Mouse (Mus musculus) limb, embryonic 12.5 days (tissue): ENCODE data around the gene Slc9a3r1. TPM values are rescaled to one million over a fixed set of nuclear protein-coding genes. Genes with fewer than 3 reads are reported as not detected.

Experiments used
- ATAC-seq: fragments of 200-750 bp; cut with Nextera tagmentation; 2 replicates; pipeline ENCODE4 v1.8.0; 2017; ENCODE audit warnings: low read depth, moderate TSS enrichment; ENCODE audit not compliant: insufficient number of reproducible peaks, insufficient read depth, low FRiP score, low TSS enrichment
- H3K27ac ChIP-seq: fragments of 300-500 bp; sonication (generic); 2 replicates; pipeline ENCODE4 v1.5.1; 2016; ENCODE audit warnings: mild to moderate bottlenecking, moderate library complexity
- H3K27me3 ChIP-seq: fragments of 300-500 bp; sonication (generic); 2 replicates; pipeline ENCODE4 v1.6.1; 2016; ENCODE audit warnings: mild to moderate bottlenecking, moderate library complexity
- H3K36me3 ChIP-seq: fragments of 300-500 bp; sonication (generic); 2 replicates; pipeline ENCODE4 v1.6.1; 2016; ENCODE audit warnings: mild to moderate bottlenecking, moderate library complexity
- H3K4me1 ChIP-seq: fragments of 300-500 bp; sonication (generic); replicated peaks from 2 replicates; pipeline ENCODE4 v1.6.1; 2016
- H3K4me2 ChIP-seq: fragments of 300-500 bp; sonication (generic); 2 replicates; pipeline ENCODE4 v1.6.1; 2016; ENCODE audit warnings: mild to moderate bottlenecking, moderate library complexity
- H3K4me3 ChIP-seq: fragments of 300-500 bp; sonication (generic); replicated peaks from 2 replicates; pipeline ENCODE4 v1.5.1; 2016; ENCODE audit warnings: mild to moderate bottlenecking
- H3K9ac ChIP-seq: fragments of 300-500 bp; sonication (generic); replicated peaks from 2 replicates; pipeline ENCODE4 v1.6.1; 2016; ENCODE audit warnings: mild to moderate bottlenecking, moderate library complexity
- H3K9me3 ChIP-seq: fragments of 300-500 bp; sonication (generic); 2 replicates; pipeline ENCODE4 v1.6.1; 2016; ENCODE audit warnings: mild to moderate bottlenecking, moderate library complexity
- WGBS: fragments of 180-500 bp; shearing (Covaris S2); methylation state at CpG from one replicate; pipeline ENCODE4 v1.1.7; 2016; 5-methylcytosine and 5-hydroxymethylcytosine counted together
- polyA plus RNA-seq: library from polyadenylated mRNA; unstranded; fragments of >200 nt; fragmentation: Nextera tagmentation; extraction: Ambion mirVana; gene quantifications from 2 replicates; pipeline ENCODE4 v1.2.1, GENCODE M21; 2016

Gene Slc9a3r1
- polyA plus RNA-seq, 1 experiment from 2014 or later = 23.9 TPM

DNA sequence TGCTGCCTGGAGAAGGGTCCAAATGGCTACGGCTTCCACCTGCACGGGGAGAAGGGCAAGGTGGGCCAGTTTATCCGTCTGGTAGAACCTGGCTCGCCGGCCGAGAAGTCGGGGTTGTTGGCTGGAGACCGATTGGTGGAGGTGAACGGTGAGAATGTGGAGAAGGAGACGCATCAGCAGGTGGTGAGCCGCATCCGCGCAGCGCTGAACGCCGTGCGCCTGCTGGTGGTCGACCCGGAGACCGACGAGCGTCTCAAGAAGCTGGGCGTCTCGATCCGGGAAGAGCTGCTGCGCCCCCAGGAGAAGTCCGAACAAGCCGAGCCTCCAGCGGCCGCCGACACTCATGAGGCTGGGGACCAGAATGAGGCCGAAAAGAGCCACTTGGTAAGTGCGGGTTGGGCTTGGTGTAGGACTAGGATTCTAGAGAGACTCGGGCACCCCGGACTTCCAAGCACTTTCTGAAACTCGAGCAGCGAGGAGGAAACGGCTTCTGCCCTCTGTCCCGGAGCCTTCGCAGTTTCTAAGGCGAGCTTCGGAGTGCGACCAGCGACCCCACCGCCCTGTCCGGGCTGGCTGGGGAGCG lies 518 bp downstream of the Slc9a3r1 start:
- H3K4me3 ChIP-seq = peak overlapping the region; percentile 59
- WGBS = under 1% methylated on average over 47 of the region's 47 CpGs
- H3K9ac ChIP-seq = peak overlapping the region; percentile 50
- H3K9me3 ChIP-seq = no peaks in the 10 kb centered on the region
- H3K27ac ChIP-seq = no peak overlapping the region
- H3K4me2 ChIP-seq = peak overlapping the region; percentile 95
- H3K4me1 ChIP-seq = peaks cover 34% of the 10 kb centered on the region
- H3K27me3 ChIP-seq = peaks cover 47% of the 10 kb centered on the region
- H3K36me3 ChIP-seq = no peaks in the 10 kb centered on the region
- 0 out of 2 replicates have a peak, but pooled peaks have one; percentile 19 for ATAC-seq

DNA sequence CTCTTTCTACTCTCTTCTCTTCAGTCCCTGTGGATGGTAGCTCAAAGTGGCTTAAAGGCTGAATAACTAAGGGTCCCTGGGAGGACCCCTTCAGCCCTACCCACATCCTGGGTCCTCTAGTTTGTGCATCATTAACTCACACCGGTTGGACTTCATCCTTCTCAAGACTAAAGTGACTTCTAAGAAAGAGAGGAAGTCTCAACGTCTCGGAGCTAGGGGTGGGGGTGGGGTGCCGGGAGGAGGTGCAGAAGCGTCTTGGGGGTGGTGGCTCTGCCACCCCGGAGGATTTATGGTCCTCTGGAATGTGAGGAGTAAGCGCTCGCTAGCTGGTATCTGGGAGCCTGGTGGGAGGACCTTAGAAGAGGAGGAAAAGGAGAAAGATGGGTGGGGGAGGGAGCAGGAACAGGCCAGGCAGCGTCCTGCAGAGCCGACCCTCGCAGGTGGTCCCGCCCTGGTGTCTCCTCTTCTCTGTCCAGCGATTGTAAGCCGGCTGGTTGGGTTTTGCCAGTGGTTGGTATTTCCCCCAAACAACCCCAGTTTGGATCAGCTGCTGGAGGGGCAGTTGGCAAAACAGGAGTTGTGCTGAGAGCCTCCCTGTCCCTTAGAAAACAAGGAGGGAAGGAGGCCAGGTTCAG lies 1.3 kb downstream of the Slc9a3r1 start:
- Histone ChIP-seq H3K27me3 (peaks cover 47% of the 10 kb centered on the region), H3K4me1 (peaks cover 34% of the 10 kb centered on the region), H3K4me3 (peak overlapping the region; percentile 59), H3K9me3 (no peaks in the 10 kb centered on the region), H3K27ac (no peak overlapping the region), H3K4me2 (peak overlapping the region; percentile 95), H3K36me3 (no peaks in the 10 kb centered on the region), H3K9ac (peak overlapping the region; percentile 50)
- no peak for ATAC-seq
- under 1% methylated on average over 14 of the region's 14 CpGs for WGBS

DNA sequence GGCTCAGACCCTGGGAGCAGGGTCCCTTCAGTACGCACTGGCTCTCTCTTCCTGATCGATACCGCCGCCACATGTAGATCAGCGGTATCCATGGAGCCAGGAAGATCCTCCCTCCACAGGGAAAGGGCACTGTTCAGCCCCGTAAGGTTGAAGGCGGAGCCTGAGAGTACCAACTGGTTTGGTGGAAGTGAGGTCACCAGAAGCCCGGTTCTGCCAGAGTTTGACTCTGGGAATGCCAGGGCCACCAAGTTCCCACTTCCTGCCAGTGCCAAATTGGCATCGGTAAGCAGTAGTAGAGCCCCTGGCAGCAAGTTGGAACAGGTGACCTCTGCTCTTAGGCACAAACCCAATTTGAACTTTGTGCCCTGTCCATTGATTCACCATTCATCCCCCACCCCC lies 1.8 kb downstream of the Slc9a3r1 start:
- peaks cover 47% of the 10 kb centered on the region for H3K27me3 ChIP-seq
- H3K4me3 ChIP-seq = peak overlapping the region; percentile 59
- peak overlapping the region; percentile 95 for H3K4me2 ChIP-seq
- H3K9me3 ChIP-seq = no peaks in the 10 kb centered on the region
- no peak overlapping the region for H3K9ac ChIP-seq
- H3K36me3 ChIP-seq = no peaks in the 10 kb centered on the region
- WGBS = 4% methylated on average over 9 of the region's 9 CpGs
- no peak overlapping the region for H3K27ac ChIP-seq
- ATAC-seq = no peak
- H3K4me1 ChIP-seq = peaks cover 34% of the 10 kb centered on the region

DNA sequence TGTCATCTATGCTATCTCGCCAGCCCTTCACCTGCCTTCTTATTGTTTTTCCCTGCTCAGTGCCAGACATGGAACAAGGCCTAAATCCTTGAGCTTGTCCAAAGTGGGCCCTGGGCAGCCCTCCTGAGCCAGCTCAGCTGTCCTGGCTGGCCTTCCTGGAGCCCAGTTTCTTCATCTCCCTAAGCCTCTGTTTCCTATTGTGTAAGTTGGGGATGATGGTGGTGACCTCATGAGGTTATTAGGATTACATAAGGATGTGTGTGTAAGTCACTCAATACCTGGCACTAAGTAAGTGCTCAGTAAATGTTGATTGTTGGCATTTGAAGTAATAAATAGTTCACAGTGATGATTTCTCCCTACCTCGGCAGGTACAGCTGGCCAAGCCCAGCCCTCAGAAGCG lies 3.6 kb downstream of the Slc9a3r1 start:
- no peak overlapping the region for H3K4me2 ChIP-seq
- H3K4me3 ChIP-seq = no peak overlapping the region

DNA sequence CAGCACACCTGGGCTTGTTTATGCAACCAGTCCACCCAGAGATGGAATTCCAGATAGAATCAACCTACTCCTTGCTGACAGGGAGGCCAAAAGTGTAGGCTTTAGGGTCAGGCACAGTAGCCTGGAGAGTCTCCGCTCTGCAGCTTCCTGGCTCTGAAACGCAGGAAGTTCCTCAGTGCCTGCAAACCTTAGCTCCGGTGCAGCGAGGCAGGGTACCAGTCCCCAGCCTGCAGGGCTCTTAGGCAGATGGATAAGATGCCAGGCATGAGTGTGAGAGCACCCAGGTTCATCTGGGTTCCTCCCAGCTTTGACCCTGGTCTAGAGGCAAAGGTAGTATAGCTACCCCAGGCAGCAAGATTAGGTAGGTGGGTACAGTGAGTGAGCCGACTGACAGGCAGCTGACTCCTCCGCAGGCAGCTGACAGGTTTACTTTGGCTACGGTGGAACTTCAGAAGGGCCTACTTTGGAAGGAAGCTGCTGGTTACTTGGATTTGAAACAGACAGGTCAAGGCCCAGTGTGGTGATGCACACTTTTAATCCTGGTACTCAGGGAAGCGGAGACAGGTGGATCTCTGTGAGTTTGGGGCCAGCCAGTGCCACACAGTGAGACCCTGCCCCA lies 4.6 kb downstream of the Slc9a3r1 start:
- no peak overlapping the region for H3K9ac ChIP-seq
- H3K4me1 ChIP-seq = peaks cover 48% of the 10 kb centered on the region
- no peaks in the 10 kb centered on the region for H3K9me3 ChIP-seq
- H3K4me3 ChIP-seq = no peak overlapping the region
- WGBS = 85% methylated on average over 8 of the region's 8 CpGs
- ATAC-seq = no peak
- H3K4me2 ChIP-seq = no peak overlapping the region
- H3K27me3 ChIP-seq = peaks cover 43% of the 10 kb centered on the region
- H3K27ac ChIP-seq = no peak overlapping the region
- no peaks in the 10 kb centered on the region for H3K36me3 ChIP-seq

More for the DNA sequence above, 3.6 kb downstream of the Slc9a3r1 start:
- Histone ChIP-seq H3K27me3 (peaks cover 39% of the 10 kb centered on the region), H3K27ac (no peak overlapping the region), H3K36me3 (no peaks in the 10 kb centered on the region), H3K9ac (no peak overlapping the region), H3K9me3 (no peaks in the 10 kb centered on the region), H3K4me1 (peaks cover 44% of the 10 kb centered on the region)
- 70% methylated on average over 3 of the region's 3 CpGs for WGBS
- no peak for ATAC-seq

DNA sequence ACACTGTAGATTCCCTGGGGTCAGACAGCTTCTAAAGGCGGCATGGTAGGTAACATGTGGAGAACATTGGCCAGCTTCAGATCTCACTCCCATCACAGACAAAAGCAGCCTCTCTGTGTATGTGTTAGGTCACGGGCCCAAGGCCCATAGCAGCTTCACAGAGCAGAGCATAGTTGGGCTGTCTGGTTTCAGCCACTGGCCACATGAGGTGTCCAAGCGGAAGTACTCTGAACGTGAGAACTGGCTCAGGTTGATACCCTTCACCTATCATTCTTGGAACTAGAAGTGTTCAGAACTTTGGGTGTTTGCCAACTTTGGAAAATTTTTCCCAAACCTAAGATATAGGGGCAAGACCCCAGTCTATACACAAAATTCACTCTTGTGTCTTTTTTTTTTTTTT lies 6.3 kb downstream of the Slc9a3r1 start:
- H3K9ac ChIP-seq = no peak overlapping the region
- peaks cover 44% of the 10 kb centered on the region for H3K27me3 ChIP-seq
- H3K27ac ChIP-seq = no peak overlapping the region
- H3K4me3 ChIP-seq = no peak overlapping the region
- H3K4me2 ChIP-seq = no peak overlapping the region
- no peak for ATAC-seq
- no peaks in the 10 kb centered on the region for H3K36me3 ChIP-seq
- peaks cover 50% of the 10 kb centered on the region for H3K4me1 ChIP-seq
- WGBS = 91% methylated on average over 4 of the region's 4 CpGs
- H3K9me3 ChIP-seq = no peaks in the 10 kb centered on the region

DNA sequence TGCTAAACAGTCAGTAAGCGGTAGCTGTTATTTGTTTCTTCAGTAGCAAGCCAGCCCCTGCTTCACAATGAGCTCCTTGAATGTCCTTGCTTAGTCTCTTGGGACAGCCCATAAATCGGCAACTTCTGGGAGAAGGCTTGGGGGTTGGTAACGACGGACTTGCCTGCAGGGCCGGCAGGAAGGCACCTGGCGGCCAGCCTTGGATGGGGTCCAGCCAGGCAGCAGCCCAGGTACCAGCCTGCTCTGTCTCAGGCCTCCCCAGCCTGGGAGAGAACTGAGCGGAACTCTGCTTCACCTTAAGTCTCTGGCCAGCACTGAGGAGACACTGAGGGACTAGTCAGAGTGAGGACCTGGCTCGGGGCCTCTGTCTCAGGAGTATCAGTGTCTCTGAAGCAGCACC lies 8.0 kb downstream of the Slc9a3r1 start:
- Histone ChIP-seq H3K36me3 (no peaks in the 10 kb centered on the region), H3K27ac (peak overlapping the region; percentile 50; the same call in 1 of the 2 replicates), H3K27me3 (peaks cover 38% of the 10 kb centered on the region), H3K9me3 (no peaks in the 10 kb centered on the region), H3K4me3 (no peak overlapping the region), H3K4me1 (peaks cover 56% of the 10 kb centered on the region), H3K4me2 (no peak overlapping the region; the same call in 1 of the 2 replicates), H3K9ac (no peak overlapping the region)
- ATAC-seq = no peak
- 16% methylated on average over 8 of the region's 8 CpGs for WGBS

DNA sequence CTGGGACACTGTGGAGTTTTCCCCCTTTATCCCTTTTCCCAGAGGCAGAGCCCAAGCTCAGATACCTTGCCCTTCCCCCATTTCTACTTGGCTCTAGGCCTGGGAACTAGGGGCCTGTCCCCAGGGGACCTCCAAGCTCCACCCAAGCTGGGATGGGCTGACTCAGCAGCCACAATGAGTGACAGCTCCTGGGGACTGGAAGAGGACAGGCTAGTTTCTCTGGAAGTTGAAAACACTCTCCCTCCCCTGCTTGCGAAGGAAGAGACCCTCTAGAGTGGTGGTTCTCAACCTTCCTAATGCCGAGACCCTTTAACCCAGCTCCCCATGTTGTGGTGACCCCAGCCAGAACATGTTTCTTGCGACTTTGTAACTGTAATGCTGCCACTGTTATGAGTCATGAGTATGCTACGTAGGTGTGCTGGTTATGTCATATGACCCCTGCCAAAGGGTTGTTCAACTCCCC lies 9.7 kb downstream of the Slc9a3r1 start:
- peaks cover 71% of the 10 kb centered on the region for H3K4me1 ChIP-seq
- no peak overlapping the region for H3K4me2 ChIP-seq
- H3K4me3 ChIP-seq = no peak overlapping the region
- H3K27ac ChIP-seq = no peak overlapping the region
- no peaks in the 10 kb centered on the region for H3K36me3 ChIP-seq
- H3K9me3 ChIP-seq = no peaks in the 10 kb centered on the region
- no peak overlapping the region for H3K9ac ChIP-seq
- WGBS = 43% methylated on average over 4 of the region's 4 CpGs
- H3K27me3 ChIP-seq = peaks cover 32% of the 10 kb centered on the region
- no peak for ATAC-seq

DNA sequence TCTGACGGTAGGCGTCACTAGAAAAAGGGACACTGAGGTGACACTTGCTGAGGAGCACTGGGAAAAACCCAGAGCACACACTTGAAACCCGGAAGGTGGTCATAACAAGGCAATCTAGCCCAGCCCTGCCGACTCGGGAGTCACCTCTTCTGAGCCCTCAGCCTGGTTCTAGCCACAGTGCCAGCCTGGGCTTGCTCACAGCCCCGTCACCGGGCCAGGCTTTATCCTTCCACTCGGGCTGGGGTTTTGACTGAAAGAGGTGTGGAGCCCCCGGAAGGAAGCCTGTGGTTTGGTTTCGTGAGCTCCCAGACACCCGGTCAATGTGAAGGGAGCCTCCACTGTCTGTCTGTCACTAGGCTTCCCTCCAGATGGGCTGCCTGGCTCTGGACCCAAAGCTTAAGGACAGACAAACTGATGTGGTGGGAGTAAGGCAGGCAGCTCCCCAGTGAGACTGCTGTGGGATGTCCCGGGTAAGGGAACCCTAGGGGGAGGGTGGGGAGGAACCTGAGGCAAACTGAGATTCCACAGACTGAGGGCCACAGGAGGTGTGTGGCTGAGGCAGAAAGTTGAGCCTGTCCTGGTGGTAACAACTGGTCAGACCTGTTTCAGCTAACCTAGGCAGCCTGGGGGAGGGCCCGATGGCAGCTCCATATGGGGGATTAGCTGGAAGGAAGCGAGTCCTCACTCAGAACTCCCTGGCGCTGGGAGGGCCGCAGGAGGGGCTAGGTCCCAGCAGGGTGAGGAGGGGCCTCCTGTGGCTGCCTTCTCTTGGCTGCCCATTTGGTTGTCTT lies 10.6 kb downstream of the Slc9a3r1 start:
- ATAC-seq = no peak
- peaks cover 32% of the 10 kb centered on the region for H3K27me3 ChIP-seq
- H3K27ac ChIP-seq = 0 out of 2 replicates have a peak overlapping the region, but pooled peaks have one; percentile 1
- no peak overlapping the region for H3K4me3 ChIP-seq
- 9% methylated on average over 16 of the region's 16 CpGs for WGBS
- no peak overlapping the region; the same call in 1 of the 2 replicates for H3K9ac ChIP-seq
- H3K4me2 ChIP-seq = peak overlapping the region; percentile 31; the same call in 1 of the 2 replicates
- peaks cover 77% of the 10 kb centered on the region for H3K4me1 ChIP-seq
- H3K36me3 ChIP-seq = no peaks in the 10 kb centered on the region
- no peaks in the 10 kb centered on the region for H3K9me3 ChIP-seq

DNA sequence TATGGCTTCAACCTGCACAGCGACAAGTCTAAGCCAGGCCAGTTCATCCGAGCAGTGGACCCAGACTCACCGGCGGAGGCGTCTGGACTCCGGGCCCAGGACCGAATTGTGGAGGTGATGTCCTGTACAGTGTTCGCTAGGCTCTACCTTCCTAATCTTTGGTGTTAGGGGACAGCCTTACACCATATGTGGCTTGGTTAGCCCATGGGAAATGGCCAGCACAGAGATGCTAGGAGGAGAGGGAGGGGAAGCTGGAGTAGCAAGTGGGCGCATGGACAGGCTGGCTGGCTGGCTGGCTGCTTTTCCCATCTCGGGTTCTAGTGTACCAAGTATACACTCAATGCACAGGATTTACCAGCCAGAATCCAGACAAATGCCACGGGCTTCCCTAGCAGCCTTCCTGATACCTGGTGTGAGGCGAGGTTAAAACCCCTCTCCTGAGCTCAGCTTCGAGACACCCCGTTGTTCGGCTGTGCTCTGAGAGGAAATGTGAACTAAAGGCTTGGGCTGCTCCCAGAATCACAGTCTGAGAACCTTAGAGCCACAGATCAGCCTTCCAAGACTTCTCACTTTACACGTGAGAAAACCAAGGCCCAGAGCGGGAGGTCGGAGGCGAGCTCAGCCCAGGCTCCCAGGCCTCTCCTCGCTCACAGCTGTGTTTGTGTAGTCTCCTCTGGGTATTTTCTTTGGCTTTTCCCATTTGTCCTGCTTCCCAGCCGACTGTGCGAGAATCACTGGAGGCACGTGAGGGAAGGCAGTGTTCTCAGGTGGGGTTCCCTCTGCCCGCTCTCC lies 13.5 kb downstream of the Slc9a3r1 start:
- Histone ChIP-seq H3K9ac (no peak overlapping the region), H3K4me2 (peak overlapping the region; percentile 11; the same call in 1 of the 2 replicates), H3K27me3 (peaks cover 32% of the 10 kb centered on the region), H3K4me3 (no peak overlapping the region), H3K4me1 (peaks cover 74% of the 10 kb centered on the region), H3K9me3 (no peaks in the 10 kb centered on the region), H3K27ac (peak overlapping the region; percentile 68), H3K36me3 (no peaks in the 10 kb centered on the region)
- 65% methylated on average over 24 of the region's 24 CpGs for WGBS
- ATAC-seq = no peak
